Mouse (Mus musculus) liver, embryonic 16.5 days (tissue): ENCODE measurements at regions not wholly inside any gene's neighbourhood (a gene's known extent, or its start where the extent isn't known, plus 50 kb on each side); places are given as distances from the start of the nearest gene placed in this dataset.

Source experiments
- ATAC-seq: fragments of 200-750 bp; cut with Nextera tagmentation; 2 replicates; pipeline ENCODE4 v1.8.0; 2017; ENCODE audit warnings: low read depth, mild to moderate bottlenecking, moderate number of reproducible peaks, moderate library complexity
- H3K27ac ChIP-seq: fragments of 300-500 bp; sonication (generic); 2 replicates; pipeline ENCODE4 v1.5.1; 2014; ENCODE audit warnings: mild to moderate bottlenecking, low read length
- H3K27me3 ChIP-seq: fragments of 300-500 bp; sonication (generic); 2 replicates; pipeline ENCODE4 v1.6.1; 2014; ENCODE audit warnings: low read depth, low read length, mixed read lengths; ENCODE audit not compliant: control insufficient read depth, insufficient read depth
- H3K36me3 ChIP-seq: fragments of 300-500 bp; sonication (generic); 2 replicates; pipeline ENCODE4 v1.6.1; 2014; ENCODE audit warnings: mild to moderate bottlenecking; ENCODE audit not compliant: control insufficient read depth, insufficient read depth
- H3K4me1 ChIP-seq: fragments of 300-500 bp; sonication (generic); 2 replicates; pipeline ENCODE4 v1.6.1; 2014; ENCODE audit warnings: low read depth, low read length, mixed read lengths; ENCODE audit not compliant: control insufficient read depth
- H3K4me2 ChIP-seq: fragments of 300-500 bp; sonication (generic); 2 replicates; pipeline ENCODE4 v1.6.1; 2014; ENCODE audit warnings: low read depth, low read length, mixed read lengths
- H3K4me3 ChIP-seq: fragments of 300-500 bp; sonication (generic); 2 replicates; pipeline ENCODE4 v1.5.1; 2014; ENCODE audit warnings: low read depth, mild to moderate bottlenecking, low read length
- H3K9ac ChIP-seq: fragments of 300-500 bp; sonication (generic); 2 replicates; pipeline ENCODE4 v1.6.1; 2014; ENCODE audit warnings: low read depth, low read length
- H3K9me3 ChIP-seq: fragments of 300-500 bp; sonication (generic); replicated peaks from 2 replicates; pipeline ENCODE4 v1.6.1; 2016; ENCODE audit warnings: low read length; ENCODE audit not compliant: control insufficient read depth
- WGBS: fragments of 180-500 bp; shearing (Covaris S2); extraction: QIAGEN DNeasy Blood & Tissue Kit; methylation state at CpG from one replicate; pipeline ENCODE4 v1.1.7; 2014; ENCODE audit not compliant: insufficient replicate concordance; 5-methylcytosine and 5-hydroxymethylcytosine counted together

- Histone ChIP-seq H3K27ac (peak overlapping the region; percentile 99), H3K4me1 (peaks cover 45% of the 10 kb centered on the region), H3K4me3 (peak overlapping the region; percentile 46), H3K36me3 (no peaks in the 10 kb centered on the region), H3K27me3 (no peaks in the 10 kb centered on the region), H3K4me2 (peak overlapping the region; percentile 68), H3K9ac (peak overlapping the region; percentile 60), H3K9me3 (no peaks in the 10 kb centered on the region)
- 7% methylated on average over 13 of the region's 13 CpGs for WGBS
- peak; percentile 64 for ATAC-seq
These were observed 79.7 kb upstream of the Kif2a start for GRCm38 (mm10) chr13:107101598-107101997.

DNA sequence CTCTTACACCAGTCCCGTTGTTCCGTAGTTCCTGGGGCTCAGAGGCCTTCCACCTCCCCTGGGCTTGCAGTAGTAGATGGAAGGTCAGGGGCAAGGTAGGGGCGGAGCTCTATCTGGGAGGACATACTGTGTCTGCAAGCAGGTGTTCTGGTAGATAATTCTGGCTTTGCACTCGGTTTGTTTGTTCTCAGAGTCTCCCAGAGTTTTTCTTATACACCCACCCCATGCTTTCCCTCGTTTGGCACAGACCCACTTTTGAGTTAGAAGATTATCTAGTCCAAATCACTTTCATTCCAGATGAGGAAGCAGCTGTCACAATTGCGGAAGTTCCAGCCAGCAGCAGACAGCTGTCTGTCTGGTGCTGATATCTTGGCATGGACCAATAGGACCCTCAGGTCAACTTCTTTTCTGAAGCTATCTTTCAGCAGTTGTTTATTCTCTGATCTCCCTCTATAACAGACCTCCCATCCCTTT is 79.0 kb upstream of the Kif2a start:
- Histone ChIP-seq H3K27me3 (no peaks in the 10 kb centered on the region), H3K4me1 (peaks cover 45% of the 10 kb centered on the region), H3K9me3 (no peaks in the 10 kb centered on the region), H3K36me3 (no peaks in the 10 kb centered on the region), H3K4me2 (peak overlapping the region; percentile 68), H3K4me3 (peak overlapping the region; percentile 46), H3K9ac (peak overlapping the region; percentile 69), H3K27ac (peak overlapping the region; percentile 99)
- 12% methylated on average over 6 of the region's 6 CpGs for WGBS
- peak; percentile 96 for ATAC-seq

DNA sequence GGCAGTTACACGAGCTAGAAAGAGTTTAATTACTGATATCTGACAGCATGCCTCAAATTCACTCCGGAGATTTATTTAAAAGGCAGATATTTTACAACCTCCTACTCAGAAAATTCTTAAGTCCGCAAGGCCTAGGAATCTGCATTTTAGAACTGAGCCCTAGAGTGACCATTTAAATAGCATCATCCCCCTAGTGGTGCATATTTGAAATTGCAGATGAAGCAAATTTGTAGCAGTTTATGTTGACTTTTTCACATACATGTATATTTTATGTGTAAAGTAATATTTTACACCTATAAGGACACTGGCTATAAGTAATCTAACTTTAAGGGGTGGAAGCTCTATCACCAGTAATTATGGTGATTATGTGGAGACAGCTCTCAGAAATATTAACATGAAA is 78.2 kb upstream of the Kif2a start:
- H3K4me1 ChIP-seq: peaks cover 51% of the 10 kb centered on the region

DNA sequence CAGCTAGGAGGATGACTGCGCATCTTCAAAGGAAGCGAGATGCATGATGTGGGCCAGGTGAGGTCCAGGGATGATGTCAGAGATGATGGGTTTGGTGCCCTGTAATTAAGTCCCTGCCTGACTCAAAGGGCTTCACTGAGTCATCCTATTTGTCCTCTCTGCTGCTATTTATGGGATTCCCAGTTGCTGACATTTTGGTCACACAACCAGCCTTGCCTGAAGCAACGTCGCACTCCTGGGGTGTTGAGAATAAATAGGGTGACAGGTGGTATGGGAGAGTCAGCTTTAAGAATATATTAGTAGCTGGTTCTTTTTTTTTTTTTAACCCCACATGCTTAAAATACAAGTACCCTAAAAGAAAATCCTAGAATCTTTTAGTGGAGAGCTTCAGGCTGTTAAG is 75.1 kb upstream of the Kif2a start:
- no peak overlapping the region for H3K4me2 ChIP-seq
- WGBS: 87% methylated on average over 4 of the region's 4 CpGs
- H3K27me3 ChIP-seq: no peaks in the 10 kb centered on the region
- H3K4me3 ChIP-seq: no peak overlapping the region
- ATAC-seq: no peak
- H3K4me1 ChIP-seq: peaks cover 65% of the 10 kb centered on the region
- no peaks in the 10 kb centered on the region for H3K9me3 ChIP-seq
- H3K27ac ChIP-seq: peak overlapping the region; percentile 54
- H3K36me3 ChIP-seq: no peaks in the 10 kb centered on the region
- no peak overlapping the region for H3K9ac ChIP-seq

More for the DNA sequence above, 78.2 kb upstream of the Kif2a start:
- ATAC-seq: no peak
- no peaks in the 10 kb centered on the region for H3K9me3 ChIP-seq
- peak overlapping the region; percentile 99 for H3K27ac ChIP-seq
- WGBS: 62% methylated on average over 3 of the region's 3 CpGs
- no peak overlapping the region; the same call in none of the 2 replicates for H3K9ac ChIP-seq
- H3K27me3 ChIP-seq: no peaks in the 10 kb centered on the region
- H3K4me3 ChIP-seq: no peak overlapping the region
- H3K36me3 ChIP-seq: no peaks in the 10 kb centered on the region
- peak overlapping the region; percentile 68 for H3K4me2 ChIP-seq

DNA sequence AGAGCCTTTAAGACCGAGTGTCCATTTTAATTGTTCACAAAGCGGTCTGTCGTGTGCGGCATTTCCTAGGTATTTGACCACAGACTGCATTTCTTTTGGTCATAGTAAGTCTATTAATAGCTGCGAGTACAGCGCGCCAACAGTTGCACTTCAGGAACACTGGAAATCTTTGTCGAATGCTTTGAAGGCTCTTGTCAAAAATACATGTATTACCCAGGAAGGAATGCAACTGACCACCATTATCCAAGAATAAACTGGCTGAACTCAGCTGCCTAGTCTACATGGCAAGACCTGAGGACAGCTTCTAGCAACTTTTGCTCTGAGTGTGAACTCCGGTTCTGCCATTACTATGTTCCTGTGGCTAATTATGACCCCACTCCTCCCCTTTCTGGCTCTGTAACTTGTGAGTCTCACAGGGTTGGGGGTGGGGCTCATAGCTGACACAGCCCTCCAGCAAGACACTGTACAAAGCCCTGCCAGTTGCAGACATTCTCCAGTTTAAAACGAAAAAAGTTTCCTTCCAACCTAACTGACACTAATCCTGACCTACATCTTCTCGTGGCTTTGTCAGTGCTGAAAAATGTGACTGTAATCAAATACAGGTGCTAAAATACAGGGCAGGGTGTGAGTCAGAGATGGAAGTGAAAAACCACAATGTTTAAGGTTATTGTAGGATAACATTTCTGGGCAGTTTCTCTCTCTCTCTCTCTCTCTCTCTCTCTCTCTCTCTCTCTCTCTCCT is 73.2 kb upstream of the Kif2a start:
- Histone ChIP-seq H3K4me1 (peaks cover 55% of the 10 kb centered on the region), H3K27me3 (no peaks in the 10 kb centered on the region), H3K4me3 (peak overlapping the region; percentile 4; the same call in 1 of the 2 replicates), H3K9me3 (no peaks in the 10 kb centered on the region), H3K9ac (peak overlapping the region; percentile 26), H3K27ac (0 out of 2 replicates have a peak overlapping the region, but pooled peaks have one; percentile 4), H3K4me2 (peak overlapping the region; percentile 33), H3K36me3 (no peaks in the 10 kb centered on the region)
- ATAC-seq: no peak
- WGBS: 17% methylated on average over 11 of the region's 11 CpGs

- peak; percentile 44 for ATAC-seq
- H3K4me1 ChIP-seq: peaks cover 49% of the 10 kb centered on the region
- H3K9ac ChIP-seq: peak overlapping the region; percentile 8
- H3K27me3 ChIP-seq: no peaks in the 10 kb centered on the region
- H3K9me3 ChIP-seq: no peaks in the 10 kb centered on the region
- no peaks in the 10 kb centered on the region for H3K36me3 ChIP-seq
- H3K4me2 ChIP-seq: peak overlapping the region; percentile 33
- WGBS: 18% methylated on average over 11 of the region's 11 CpGs
- peak overlapping the region; percentile 0 for H3K4me3 ChIP-seq
- 0 out of 2 replicates have a peak overlapping the region, but pooled peaks have one; percentile 37 for H3K27ac ChIP-seq
These were observed 72.6 kb upstream of the Kif2a start for GRCm38 (mm10) chr13:107094487-107094886.

- ATAC-seq: no peak
- WGBS: 59% methylated on average over 2 of the region's 2 CpGs
- Histone ChIP-seq H3K4me2 (no peak overlapping the region), H3K9me3 (no peaks in the 10 kb centered on the region), H3K9ac (0 out of 2 replicates have a peak overlapping the region, but pooled peaks have one; percentile 7), H3K36me3 (no peaks in the 10 kb centered on the region), H3K4me1 (peaks cover 44% of the 10 kb centered on the region), H3K4me3 (no peak overlapping the region), H3K27ac (peak overlapping the region; percentile 19; the same call in 1 of the 2 replicates), H3K27me3 (no peaks in the 10 kb centered on the region)
These were observed 71.8 kb upstream of the Kif2a start for GRCm38 (mm10) chr13:107093683-107094082.

DNA sequence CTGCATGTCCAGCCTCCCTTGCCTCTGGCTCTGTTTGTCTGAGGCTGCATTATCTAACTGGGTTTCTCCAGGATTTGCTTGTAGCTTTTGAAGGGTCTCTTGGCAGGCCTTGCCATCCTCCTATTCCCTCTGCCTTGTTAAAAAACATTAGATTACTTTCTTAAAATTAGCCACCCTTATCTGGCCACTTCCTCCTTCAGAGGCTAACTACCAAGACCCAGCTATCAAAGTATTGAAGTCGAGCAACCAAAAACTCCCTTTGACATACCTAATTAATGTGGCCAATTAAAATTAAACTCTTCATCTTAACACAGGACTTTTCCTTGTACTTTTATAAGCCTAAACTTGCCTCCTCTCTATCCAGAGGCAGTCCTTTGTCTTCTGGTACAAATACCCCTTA is 66.3 kb upstream of the Kif2a start:
- peaks cover 9% of the 10 kb centered on the region for H3K36me3 ChIP-seq
- peaks cover 16% of the 10 kb centered on the region for H3K4me1 ChIP-seq
- H3K27ac ChIP-seq: no peak overlapping the region; the same call in 1 of the 2 replicates
- no peaks in the 10 kb centered on the region for H3K9me3 ChIP-seq
- ATAC-seq: no peak
- 28% methylated on average over 1 of the region's 1 CpGs for WGBS
- H3K4me3 ChIP-seq: no peak overlapping the region
- H3K4me2 ChIP-seq: no peak overlapping the region
- 0 out of 2 replicates have a peak overlapping the region, but pooled peaks have one; percentile 35 for H3K9ac ChIP-seq
- no peaks in the 10 kb centered on the region for H3K27me3 ChIP-seq

- no peak overlapping the region for H3K4me2 ChIP-seq
- H3K9ac ChIP-seq: no peak overlapping the region
- H3K4me1 ChIP-seq: peaks cover 16% of the 10 kb centered on the region
- H3K27me3 ChIP-seq: no peaks in the 10 kb centered on the region
- ATAC-seq: peak; percentile 88
- H3K36me3 ChIP-seq: peaks cover 9% of the 10 kb centered on the region
- H3K27ac ChIP-seq: peak overlapping the region; percentile 76
- 42% methylated on average over 6 of the region's 6 CpGs for WGBS
- no peak overlapping the region for H3K4me3 ChIP-seq
- H3K9me3 ChIP-seq: no peaks in the 10 kb centered on the region
These were observed 65.4 kb upstream of the Kif2a start for GRCm38 (mm10) chr13:107087355-107087754.
